Mouse (Mus musculus) brain, embryonic 14.5 days (tissue): ENCODE measurements around the gene Usp34.

Experiments
- CTCF ChIP-seq: fragments of 200-500 bp; IDR thresholded peaks from 2 replicates; pipeline ENCODE4 v1.5.1; 2012; ENCODE audit warnings: inconsistent platforms, mild to moderate bottlenecking, moderate library complexity, borderline replicate concordance; ENCODE audit not compliant: insufficient read depth, insufficient read length; ENCODE audit errors: extremely low read depth
- POLR2A ChIP-seq: fragments of 200-500 bp; IDR thresholded peaks from 2 replicates; pipeline ENCODE4 v1.6.1; 2012; ENCODE audit warnings: mild to moderate bottlenecking, inconsistent platforms, borderline replicate concordance; ENCODE audit not compliant: poor library complexity, insufficient read depth, insufficient read length, severe bottlenecking; ENCODE audit errors: extremely low read depth

DNA sequence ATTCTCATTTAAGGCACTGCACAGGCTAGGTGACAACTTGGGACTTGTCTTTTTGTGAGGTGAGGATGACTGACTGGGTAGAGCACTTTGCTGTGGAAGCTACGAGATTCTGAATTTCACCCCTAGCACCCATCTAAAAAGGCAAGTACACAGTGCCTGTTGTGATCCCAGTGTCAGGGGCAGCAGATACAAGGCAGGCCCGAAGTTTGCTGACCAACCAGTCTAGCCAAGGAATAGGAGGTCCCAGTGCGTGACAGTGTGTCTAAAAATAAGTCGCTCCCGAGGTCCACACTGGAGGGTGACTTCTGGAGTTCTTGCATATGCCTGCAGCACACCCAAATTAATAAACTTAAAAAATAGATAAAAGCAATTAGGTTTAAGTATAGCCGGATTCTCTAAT, 121.6 kb downstream of the Usp34 start:
- TF ChIP-seq POLR2A (no peak), CTCF (no peak)
